15 mouse cellular contexts compared by ENCODE assay signal in the genomic region with DNA sequence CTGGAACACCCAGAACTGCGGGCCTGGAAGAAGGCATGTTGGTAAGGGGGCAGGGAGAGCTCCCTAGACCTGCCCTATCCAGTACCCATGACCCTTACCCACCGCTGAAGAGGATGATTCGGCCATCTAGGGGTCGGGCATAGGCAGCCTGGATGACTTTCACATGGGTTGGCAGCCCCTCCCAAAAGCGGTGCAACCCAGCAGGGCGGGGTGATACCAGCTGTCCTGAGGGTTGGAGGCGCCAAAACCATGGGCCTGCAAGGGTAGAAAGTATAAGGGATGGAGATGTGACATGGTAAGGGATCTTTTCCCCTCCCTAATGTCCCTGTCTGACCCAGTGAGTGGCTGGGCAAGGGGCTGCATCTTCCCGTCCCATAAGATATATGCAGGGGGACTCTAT. TPM values are rescaled to one million over a fixed set of nuclear protein-coding genes. Genes with fewer than 3 reads are reported as not detected.
"Had no signal": no experiment of that assay in that cellular context is flagged by ENCODE, and none has a peak within 500 bp of the region (broad histone marks: within the 10 kb centered on the region; RNA-seq: fewer than 3 reads in every experiment).

No protein-coding gene starts in this region.

- H3K27me3 ChIP-seq: neural tube, embryonic 15.5 days had no signal

- H3K9ac ChIP-seq: liver, embryonic 14.5 days; neural tube, embryonic 15.5 days had no signal

- H3K4me1 ChIP-seq: limb, embryonic 13.5 days had no signal

- H3K9me3 ChIP-seq: limb, embryonic 13.5 days; neural tube, embryonic 15.5 days had no signal

- H3K4me3 ChIP-seq: neural tube, embryonic 15.5 days had no signal

- H3K36me3 ChIP-seq: limb, embryonic 13.5 days; neural tube, embryonic 15.5 days had no signal

- H3K27ac ChIP-seq: kidney, postnatal 0 days; limb, embryonic 13.5 days; liver, embryonic 14.5 days; neural tube, embryonic 15.5 days had no signal

- ATAC-seq: intestine, embryonic 16.5 days had no signal

- DNase-seq: kidney, adult 2 months; lung, adult 18-20 months; midbrain, embryonic 14.5 days; right cerebral cortex, adult 18-20 months; right cerebral cortex, postnatal 25 days; thymus, postnatal 36 days had no signal

RNA-seq across cellular contexts. Expression of a gene that starts 29.1 kb away (rescaled TPM):
- polyA plus RNA-seq: liver, adult 2 months; neural tube, embryonic 15.5 days had no signal

RNA-seq across cellular contexts. Expression of a gene that starts 30.6 kb away (rescaled TPM):
- polyA plus RNA-seq: intestine, embryonic 16.5 days; kidney, adult 2 months; kidney, postnatal 0 days; large intestine, adult 2 months; liver, adult 2 months; liver, embryonic 14.5 days; midbrain, embryonic 14.5 days; neural tube, embryonic 15.5 days; small intestine, adult 2 months; stomach, embryonic 16.5 days had no signal
